In the genomic region with DNA sequence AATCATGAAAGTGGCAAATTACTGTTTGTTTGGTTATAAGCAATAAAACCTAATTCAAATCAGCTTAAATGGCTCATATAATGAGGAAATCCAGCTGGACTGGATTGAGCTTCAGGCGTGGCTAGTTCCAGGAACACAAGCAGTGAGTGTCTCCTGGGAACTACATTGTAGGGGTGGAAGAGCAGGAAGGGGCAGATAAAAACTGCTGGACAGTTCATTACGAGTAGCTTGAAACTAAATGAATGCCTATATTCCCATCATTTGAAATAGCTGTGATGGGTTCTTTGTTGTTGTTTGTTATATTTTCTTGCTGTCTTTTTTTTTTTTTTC, we compare ENCODE assay signal across 20 mouse cellular contexts.
"Had no signal": no experiment of that assay in that cellular context is flagged by ENCODE, and none has a peak within 500 bp of the region (broad histone marks: within the 10 kb centered on the region; RNA-seq: fewer than 3 reads in every experiment).

No protein-coding gene starts in this region.

- H3K4me2 ChIP-seq: lung, embryonic 14.5 days; midbrain, embryonic 12.5 days; neural tube, embryonic 13.5 days; neural tube, embryonic 15.5 days; stomach, embryonic 15.5 days had no signal

- H3K4me3 ChIP-seq: midbrain, embryonic 10.5 days; midbrain, embryonic 12.5 days; myocyte; neural tube, embryonic 13.5 days; neural tube, embryonic 15.5 days; stomach, embryonic 15.5 days had no signal

- H3K4me1 ChIP-seq: midbrain, embryonic 12.5 days; stomach, embryonic 15.5 days had no signal

- H3K9me3 ChIP-seq: midbrain, embryonic 10.5 days; midbrain, embryonic 12.5 days; neural tube, embryonic 13.5 days; neural tube, embryonic 15.5 days; stomach, embryonic 15.5 days had no signal

- H3K27me3 ChIP-seq: stomach, embryonic 15.5 days had no signal

- DNase-seq: lung, adult 18-20 months; lung, embryonic 14.5 days; lung, postnatal 10 days; lung, postnatal 4 days; midbrain, embryonic 14.5 days; retina, postnatal 1 day; right cerebral cortex, adult 18-20 months; right cerebral cortex, postnatal 25 days; right cerebral cortex, postnatal 4 days; thymus, adult 2 months; thymus, postnatal 25 days; thymus, postnatal 4 days had no signal

- H3K9ac ChIP-seq: lung, embryonic 14.5 days; midbrain, embryonic 12.5 days; neural tube, embryonic 13.5 days; neural tube, embryonic 15.5 days; stomach, embryonic 15.5 days had no signal

- H3K36me3 ChIP-seq: midbrain, embryonic 10.5 days; midbrain, embryonic 12.5 days; neural tube, embryonic 13.5 days; neural tube, embryonic 15.5 days; stomach, embryonic 15.5 days had no signal

- ATAC-seq: midbrain, embryonic 16.5 days had no signal

- H3K27ac ChIP-seq: midbrain, embryonic 10.5 days; midbrain, embryonic 12.5 days; neural tube, embryonic 13.5 days; stomach, embryonic 15.5 days; stomach, postnatal 0 days had no signal
